Mouse (Mus musculus) forebrain, embryonic 12.5 days (tissue): Measurements from ENCODE around the gene Dennd2a. TPM values are rescaled to one million over a fixed set of nuclear protein-coding genes. Genes with fewer than 3 reads are reported as not detected.

Experiments used
- ATAC-seq: fragments of 200-750 bp; cut with Nextera tagmentation; 2 replicates; pipeline ENCODE4 v1.8.0; 2017; ENCODE audit warnings: moderate TSS enrichment; ENCODE audit not compliant: low FRiP score
- H3K27ac ChIP-seq: fragments of 300-500 bp; sonication (generic); 2 replicates; pipeline ENCODE4 v1.5.1; 2016; ENCODE audit warnings: mild to moderate bottlenecking
- H3K27me3 ChIP-seq: fragments of 300-500 bp; sonication (generic); 2 replicates; pipeline ENCODE4 v1.6.1; 2016; ENCODE audit warnings: mild to moderate bottlenecking
- H3K36me3 ChIP-seq: fragments of 300-500 bp; sonication (generic); replicated peaks from 2 replicates; pipeline ENCODE4 v1.6.1; 2016; ENCODE audit warnings: mild to moderate bottlenecking
- H3K4me1 ChIP-seq: fragments of 300-500 bp; sonication (generic); 2 replicates; pipeline ENCODE4 v1.6.1; 2016
- H3K4me2 ChIP-seq: fragments of 300-500 bp; sonication (generic); 2 replicates; pipeline ENCODE4 v1.6.1; 2016; ENCODE audit warnings: mild to moderate bottlenecking, moderate library complexity
- H3K4me3 ChIP-seq: fragments of 300-500 bp; sonication (generic); replicated peaks from 2 replicates; pipeline ENCODE4 v1.5.1; 2016; ENCODE audit warnings: mild to moderate bottlenecking
- H3K9ac ChIP-seq: fragments of 300-500 bp; sonication (generic); 2 replicates; pipeline ENCODE4 v1.6.1; 2016; ENCODE audit warnings: mild to moderate bottlenecking
- H3K9me3 ChIP-seq: fragments of 300-500 bp; sonication (generic); 2 replicates; pipeline ENCODE4 v1.6.1; 2016
- WGBS: fragments of 180-500 bp; shearing (Covaris S2); methylation state at CpG from one replicate; pipeline ENCODE4 v1.1.7; 2016; 5-methylcytosine and 5-hydroxymethylcytosine counted together
- polyA plus RNA-seq: library from polyadenylated mRNA; unstranded; fragments of >200 nt; fragmentation: Nextera tagmentation; extraction: Ambion mirVana; gene quantifications from 2 replicates; pipeline ENCODE4 v1.2.1, GENCODE M21; 2016

The Dennd2a gene
- polyA plus RNA-seq, 1 experiment from 2014 or later, result 37.6 TPM

DNA sequence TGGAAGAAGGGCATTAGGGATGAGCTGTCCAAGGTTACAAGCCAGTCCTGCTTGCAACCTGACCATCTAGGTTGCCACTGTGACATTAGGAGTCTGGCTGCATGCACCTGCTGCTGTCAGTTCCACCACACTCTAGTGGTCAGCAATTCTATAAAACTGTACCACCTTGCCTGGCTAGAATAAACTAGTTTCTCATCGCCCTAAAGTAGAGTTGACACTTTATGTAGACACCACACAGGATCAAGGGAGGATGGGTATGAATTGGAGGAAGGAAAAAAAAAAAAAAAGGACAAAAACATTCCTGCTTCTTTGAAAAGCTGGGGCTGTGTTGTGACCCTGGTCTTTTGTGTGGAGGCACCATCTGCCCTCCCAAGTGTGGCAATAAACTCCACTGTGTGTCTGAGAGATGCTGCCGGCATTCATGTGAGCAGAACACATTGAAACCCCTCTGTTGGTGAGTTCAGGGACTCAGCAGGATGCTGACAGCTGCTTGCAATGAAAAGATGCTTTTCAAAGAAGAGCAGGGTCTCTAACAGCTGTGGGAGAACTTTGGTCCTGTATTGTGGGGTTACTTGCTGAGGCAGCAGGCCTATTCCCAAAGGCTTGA, 122.7 kb downstream of the Dennd2a start:
- Histone ChIP-seq H3K4me3 (no peak overlapping the region), H3K27me3 (no peaks in the 10 kb centered on the region), H3K27ac (no peak overlapping the region), H3K9ac (no peak overlapping the region), H3K4me1 (peaks cover 4% of the 10 kb centered on the region; the same call in 1 of the 2 replicates), H3K9me3 (no peaks in the 10 kb centered on the region), H3K4me2 (no peak overlapping the region), H3K36me3 (no peaks in the 10 kb centered on the region)
- peak; percentile 73; the same call in 1 of the 2 replicates for ATAC-seq
- 16% methylated on average over 2 of the region's 2 CpGs for WGBS

DNA sequence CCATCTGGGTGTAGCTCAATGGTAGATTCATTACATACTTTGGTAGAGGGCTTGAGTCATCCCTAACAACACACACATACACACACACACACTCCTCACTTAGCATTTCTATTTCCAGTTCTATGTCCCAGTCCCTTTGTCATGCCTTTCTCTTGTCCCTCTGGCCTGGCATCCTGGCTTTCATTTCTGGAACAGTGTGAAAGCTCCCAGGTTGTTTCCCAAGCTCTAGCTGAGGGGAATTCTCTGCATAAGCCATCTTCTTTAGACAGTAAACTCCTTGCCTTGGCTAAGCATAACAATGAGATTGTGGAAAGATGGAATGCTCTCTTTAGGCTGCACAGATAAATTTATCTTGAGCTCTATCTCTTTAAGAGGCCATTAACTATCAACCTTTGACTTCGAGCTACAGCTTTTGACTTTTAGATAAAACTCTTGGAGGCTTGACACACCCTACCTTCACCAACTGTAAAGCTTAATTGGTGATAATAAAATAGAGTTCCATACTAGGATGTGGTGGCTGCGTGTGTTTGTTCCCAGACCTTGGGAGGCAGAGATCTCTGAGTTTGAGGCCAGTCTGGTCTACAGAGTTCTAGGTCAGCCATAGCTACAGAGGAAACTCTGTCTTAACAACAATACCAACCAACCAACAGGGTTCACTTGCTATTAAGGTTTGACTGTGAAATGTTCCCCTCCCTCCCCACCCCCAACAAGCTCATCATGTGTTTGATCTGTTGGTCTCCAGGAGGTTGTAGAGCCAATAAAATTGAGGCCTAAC, 123.4 kb downstream of the Dennd2a start:
- no peak overlapping the region for H3K27ac ChIP-seq
- H3K4me3 ChIP-seq, result no peak overlapping the region
- no peak for ATAC-seq
- H3K9ac ChIP-seq, result no peak overlapping the region
- H3K27me3 ChIP-seq, result no peaks in the 10 kb centered on the region
- H3K4me1 ChIP-seq, result peaks cover 4% of the 10 kb centered on the region; the same call in 1 of the 2 replicates
- no peaks in the 10 kb centered on the region for H3K36me3 ChIP-seq
- H3K4me2 ChIP-seq, result no peak overlapping the region
- WGBS, result 92% methylated on average over 2 of the region's 2 CpGs
- H3K9me3 ChIP-seq, result no peaks in the 10 kb centered on the region

DNA sequence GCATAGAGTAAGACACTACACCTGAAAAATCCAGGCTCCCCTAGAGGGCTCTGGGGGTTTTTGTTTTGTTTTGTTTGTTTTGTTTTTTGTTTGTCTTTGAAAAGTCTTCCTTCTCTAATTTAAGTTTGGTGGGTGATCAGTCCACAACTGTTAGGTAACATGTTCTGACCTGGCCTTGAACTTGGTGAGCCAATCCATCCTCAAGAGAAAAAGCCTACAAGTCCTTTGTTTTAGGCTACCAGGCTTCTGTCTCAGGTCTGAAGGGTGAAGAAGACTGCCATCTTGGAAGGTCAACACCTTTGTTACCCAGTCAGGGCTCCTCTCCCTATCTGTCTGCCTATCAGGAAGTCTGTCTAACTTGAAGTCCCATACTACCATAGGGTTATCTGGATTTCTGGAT, 124.0 kb downstream of the Dennd2a start:
- H3K9ac ChIP-seq, result no peak overlapping the region
- H3K27me3 ChIP-seq, result no peaks in the 10 kb centered on the region
- H3K36me3 ChIP-seq, result no peaks in the 10 kb centered on the region
- peaks cover 4% of the 10 kb centered on the region; the same call in 1 of the 2 replicates for H3K4me1 ChIP-seq
- no peak overlapping the region for H3K27ac ChIP-seq
- no peak for ATAC-seq
- no peak overlapping the region for H3K4me3 ChIP-seq
- H3K9me3 ChIP-seq, result no peaks in the 10 kb centered on the region
- no peak overlapping the region for H3K4me2 ChIP-seq

DNA sequence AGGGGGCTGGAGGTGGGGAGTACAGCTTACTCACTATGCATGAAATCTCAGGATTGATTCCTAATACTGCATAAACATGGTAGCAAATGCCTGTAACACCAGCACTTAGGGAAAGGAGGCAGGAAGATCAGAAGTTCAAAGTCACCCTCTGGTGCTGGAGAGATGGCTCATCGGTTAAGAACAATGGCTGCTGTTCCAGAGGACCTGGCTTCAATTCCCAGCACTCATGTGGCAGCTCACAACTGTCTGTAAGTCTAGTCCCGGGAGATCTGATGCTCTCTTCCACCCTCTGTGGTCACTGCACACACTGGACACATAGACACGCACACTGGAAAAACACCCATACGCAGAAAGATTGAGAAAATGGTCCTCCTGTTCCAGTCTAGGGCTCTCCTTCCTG, 124.5 kb downstream of the Dennd2a start:
- 83% methylated on average over 4 of the region's 4 CpGs for WGBS

DNA sequence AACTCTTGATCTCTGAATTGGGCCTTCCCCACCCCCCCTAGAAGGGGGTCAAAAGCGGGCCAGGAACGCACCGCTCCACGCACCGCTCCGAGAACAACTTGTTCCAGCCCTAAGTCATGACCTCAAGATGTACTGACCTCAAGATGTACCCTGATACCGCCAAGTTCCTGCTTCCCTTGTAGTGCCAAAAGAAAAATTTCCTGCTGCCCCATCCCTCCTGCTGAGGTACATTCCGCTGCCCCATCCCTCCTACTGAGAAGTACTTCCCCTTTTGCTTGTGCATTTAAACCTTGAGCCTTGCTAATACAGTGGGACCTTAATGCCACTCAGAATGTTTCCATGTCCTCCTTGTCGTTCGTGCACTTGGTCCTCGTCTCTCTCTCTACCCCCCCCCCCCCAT, 126.9 kb downstream of the Dennd2a start:
- H3K36me3 ChIP-seq, result no peaks in the 10 kb centered on the region
- H3K4me2 ChIP-seq, result no peak overlapping the region
- H3K9ac ChIP-seq, result no peak overlapping the region
- H3K4me1 ChIP-seq, result peaks cover 4% of the 10 kb centered on the region; the same call in 1 of the 2 replicates
- ATAC-seq, result no peak
- no peak overlapping the region for H3K4me3 ChIP-seq
- no peaks in the 10 kb centered on the region for H3K9me3 ChIP-seq
- 80% methylated on average over 11 of the region's 11 CpGs for WGBS
- no peak overlapping the region for H3K27ac ChIP-seq
- no peaks in the 10 kb centered on the region for H3K27me3 ChIP-seq

More for the DNA sequence above, 124.5 kb downstream of the Dennd2a start:
- Histone ChIP-seq H3K9ac (no peak overlapping the region), H3K36me3 (no peaks in the 10 kb centered on the region), H3K27ac (no peak overlapping the region), H3K9me3 (no peaks in the 10 kb centered on the region), H3K4me2 (no peak overlapping the region), H3K4me3 (no peak overlapping the region), H3K27me3 (no peaks in the 10 kb centered on the region), H3K4me1 (peaks cover 4% of the 10 kb centered on the region; the same call in 1 of the 2 replicates)
- ATAC-seq, result no peak

DNA sequence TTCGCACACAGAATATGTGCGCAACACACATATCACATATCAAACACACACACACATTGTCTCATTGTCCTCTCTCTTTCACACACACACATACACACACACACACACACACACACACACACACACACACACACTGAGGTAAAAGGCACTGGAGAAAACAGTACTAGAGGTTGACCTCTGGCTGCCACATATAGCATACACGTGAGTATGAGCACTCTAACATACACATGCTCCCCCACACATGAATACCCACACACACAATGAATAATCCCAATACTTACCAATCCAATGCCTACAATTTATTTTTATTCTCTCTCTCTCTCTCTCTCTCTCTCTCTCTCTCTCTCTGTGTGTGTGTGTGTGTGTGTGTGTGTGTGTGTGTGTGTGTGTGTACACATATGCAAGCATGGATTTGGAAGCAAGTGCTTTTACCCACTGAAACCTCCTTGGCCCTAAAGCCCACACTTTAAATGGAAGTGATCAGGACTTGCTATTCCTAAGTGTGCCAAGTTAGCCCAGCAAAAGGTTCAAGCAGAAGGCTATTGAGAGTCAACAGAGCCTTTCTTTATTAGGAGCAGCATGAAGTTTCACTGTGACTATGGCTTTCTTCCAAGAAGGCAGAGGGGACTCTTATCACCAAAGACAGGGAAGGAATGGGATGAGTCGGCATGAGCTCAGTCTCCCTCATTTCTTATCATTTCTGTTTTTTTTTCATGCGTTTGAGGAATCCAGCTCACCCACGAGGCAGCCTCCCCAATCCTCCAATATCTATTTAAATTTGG, 128.5 kb downstream of the Dennd2a start:
- 85% methylated on average over 6 of the region's 6 CpGs for WGBS
- Histone ChIP-seq H3K4me3 (no peak overlapping the region), H3K36me3 (no peaks in the 10 kb centered on the region), H3K27ac (no peak overlapping the region), H3K4me1 (no peaks in the 10 kb centered on the region), H3K4me2 (no peak overlapping the region), H3K9ac (no peak overlapping the region), H3K9me3 (no peaks in the 10 kb centered on the region), H3K27me3 (no peaks in the 10 kb centered on the region)
- ATAC-seq, result no peak

DNA sequence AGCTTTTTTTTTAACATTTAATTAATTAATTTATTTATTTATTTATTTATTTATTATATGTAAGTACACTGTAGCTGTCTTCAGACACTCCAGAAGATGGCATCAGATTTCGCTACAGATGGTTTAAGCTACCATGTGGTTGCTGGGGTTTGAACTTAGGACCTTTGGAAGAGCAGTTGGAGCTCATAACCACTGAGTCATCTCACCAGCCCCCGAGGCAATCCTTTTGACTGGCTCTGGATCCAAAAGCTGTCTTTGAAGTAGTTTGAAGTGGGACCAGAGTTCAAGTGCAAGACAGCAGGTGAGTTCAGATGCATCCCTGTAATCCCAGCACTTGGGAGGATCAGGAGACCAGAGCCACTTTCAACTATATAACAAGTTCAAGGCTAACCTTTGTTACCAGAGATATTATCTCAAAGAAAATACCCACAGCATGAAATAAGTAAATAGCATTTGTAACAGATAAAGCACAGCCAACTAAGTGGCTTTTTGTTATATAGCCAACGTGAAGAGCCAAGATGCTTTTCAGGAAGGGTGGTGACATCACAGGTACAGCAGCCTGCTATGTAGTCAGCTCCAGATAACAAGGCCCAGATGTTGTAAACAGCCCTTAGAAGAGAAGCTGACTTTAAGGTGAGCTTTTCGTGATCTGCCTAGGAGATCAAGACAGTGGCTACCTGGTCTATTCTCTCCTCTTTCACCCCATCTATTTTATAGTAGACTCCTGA, 130.2 kb downstream of the Dennd2a start:
- Histone ChIP-seq H3K27ac (no peak overlapping the region), H3K36me3 (no peaks in the 10 kb centered on the region), H3K4me1 (no peaks in the 10 kb centered on the region), H3K4me2 (no peak overlapping the region), H3K9ac (no peak overlapping the region), H3K27me3 (0 out of 2 replicates have a peak, but pooled peaks cover 4% of the 10 kb centered on the region), H3K4me3 (no peak overlapping the region), H3K9me3 (no peaks in the 10 kb centered on the region)
- 84% methylated on average over 4 of the region's 4 CpGs for WGBS
- ATAC-seq, result no peak

DNA sequence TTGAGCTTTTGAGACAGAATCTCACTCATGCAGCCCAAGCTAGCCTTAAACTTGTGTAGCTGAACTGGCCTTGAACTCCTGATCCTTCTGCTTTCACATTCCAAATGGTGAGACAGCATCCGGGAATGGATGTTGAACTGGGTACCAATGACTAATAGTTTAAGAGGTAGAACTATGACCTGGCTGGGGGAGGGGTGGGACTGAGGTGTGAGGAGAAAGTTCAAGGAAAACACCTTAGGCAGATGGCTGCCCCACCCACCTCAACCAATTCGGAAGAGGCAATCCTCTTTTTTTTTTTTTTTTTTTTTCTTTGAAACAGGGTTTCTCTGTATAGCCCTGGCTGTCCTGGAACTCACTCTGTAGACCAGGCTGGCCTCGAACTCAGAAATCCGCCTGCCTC, 130.9 kb downstream of the Dennd2a start:
- no peaks in the 10 kb centered on the region for H3K9me3 ChIP-seq
- no peak overlapping the region for H3K27ac ChIP-seq
- WGBS, result 88% methylated on average over 4 of the region's 4 CpGs
- H3K36me3 ChIP-seq, result no peaks in the 10 kb centered on the region
- no peaks in the 10 kb centered on the region for H3K4me1 ChIP-seq
- H3K27me3 ChIP-seq, result 0 out of 2 replicates have a peak, but pooled peaks cover 8% of the 10 kb centered on the region
- H3K4me2 ChIP-seq, result no peak overlapping the region
- no peak overlapping the region for H3K4me3 ChIP-seq
- no peak overlapping the region for H3K9ac ChIP-seq
- ATAC-seq, result no peak

DNA sequence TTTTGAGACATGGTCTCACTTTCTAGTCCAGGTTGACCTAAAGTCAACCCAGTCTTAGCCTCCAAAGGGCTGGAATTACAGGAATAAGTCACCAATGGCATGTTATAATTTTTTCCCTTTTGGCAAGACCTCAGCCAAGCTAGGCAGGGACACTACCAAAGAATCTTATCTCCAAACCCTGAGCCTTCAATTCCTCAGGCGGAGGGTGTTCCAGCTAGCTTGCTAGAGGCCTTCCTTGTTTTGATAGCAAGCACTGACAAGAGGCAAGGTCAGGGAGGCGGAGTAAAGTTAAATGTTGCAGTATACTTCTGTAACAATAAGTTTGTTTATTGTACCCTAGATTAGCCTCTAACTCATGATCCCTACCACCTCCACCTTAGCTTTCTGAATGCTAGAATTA, 132.5 kb downstream of the Dennd2a start:
- Histone ChIP-seq H3K9me3 (no peaks in the 10 kb centered on the region), H3K36me3 (no peaks in the 10 kb centered on the region), H3K4me1 (no peaks in the 10 kb centered on the region), H3K4me3 (no peak overlapping the region), H3K27ac (no peak overlapping the region), H3K9ac (no peak overlapping the region), H3K27me3 (0 out of 2 replicates have a peak, but pooled peaks cover 9% of the 10 kb centered on the region), H3K4me2 (no peak overlapping the region)
- 91% methylated on average over 2 of the region's 2 CpGs for WGBS
- no peak for ATAC-seq

DNA sequence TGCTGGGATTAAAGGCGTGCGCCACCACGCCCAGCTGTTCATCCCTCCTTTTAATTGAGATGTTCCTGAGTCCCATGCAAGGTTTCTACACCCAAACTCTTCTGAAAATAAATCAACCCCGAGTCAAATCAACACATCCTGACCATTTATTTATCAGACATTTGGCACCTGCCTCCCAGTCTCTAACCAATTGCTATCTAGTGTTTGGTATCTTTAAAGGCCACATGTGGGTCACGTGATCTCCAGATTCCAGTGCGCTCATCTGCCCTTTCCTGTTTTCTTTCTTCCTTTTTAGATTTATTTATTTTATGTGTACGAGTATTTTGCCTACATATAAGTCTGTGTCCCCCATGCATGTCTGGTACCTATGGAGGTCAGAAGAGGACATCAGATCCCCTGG, 134.0 kb downstream of the Dennd2a start:
- H3K9me3 ChIP-seq, result no peaks in the 10 kb centered on the region
- H3K27ac ChIP-seq, result no peak overlapping the region
- no peak overlapping the region for H3K4me2 ChIP-seq
- no peaks in the 10 kb centered on the region for H3K36me3 ChIP-seq
- no peak for ATAC-seq
- H3K4me3 ChIP-seq, result no peak overlapping the region
- WGBS, result 93% methylated on average over 7 of the region's 7 CpGs
- no peak overlapping the region for H3K9ac ChIP-seq
- H3K4me1 ChIP-seq, result 0 out of 2 replicates have a peak, but pooled peaks cover 2% of the 10 kb centered on the region
- H3K27me3 ChIP-seq, result 0 out of 2 replicates have a peak, but pooled peaks cover 9% of the 10 kb centered on the region

DNA sequence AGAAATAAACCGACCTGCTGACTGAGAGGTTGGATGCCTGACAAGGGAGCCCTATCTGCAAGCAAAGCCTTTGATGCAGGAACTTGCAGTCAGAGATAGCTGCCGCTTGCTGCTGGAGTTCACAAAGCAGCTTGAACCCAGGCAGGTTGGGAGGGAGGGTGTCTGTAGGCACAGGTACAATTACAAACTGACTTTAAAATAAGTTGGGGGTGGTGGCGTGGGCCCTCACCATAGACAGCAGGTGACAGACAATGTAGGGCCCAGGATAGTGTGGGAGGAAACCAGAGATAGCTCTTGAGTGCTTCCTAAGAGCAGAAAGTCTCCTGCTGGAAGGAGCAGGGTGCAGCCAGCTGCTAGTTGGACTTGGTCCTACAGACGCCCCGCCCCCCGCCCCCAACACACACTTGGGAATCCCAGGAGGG, 134.5 kb downstream of the Dennd2a start:
- Histone ChIP-seq H3K27me3 (0 out of 2 replicates have a peak, but pooled peaks cover 9% of the 10 kb centered on the region), H3K9ac (no peak overlapping the region), H3K27ac (no peak overlapping the region), H3K4me3 (no peak overlapping the region), H3K4me1 (0 out of 2 replicates have a peak, but pooled peaks cover 2% of the 10 kb centered on the region), H3K36me3 (no peaks in the 10 kb centered on the region), H3K9me3 (no peaks in the 10 kb centered on the region), H3K4me2 (no peak overlapping the region)
- ATAC-seq, result no peak
- whole genome bisulfite sequencing, result 75% methylated on average over 6 of the region's 6 CpGs
